Mouse (Mus musculus) adrenal gland, postnatal 4 days (tissue): ENCODE data around the gene Nfatc2ip. TPM values are rescaled to one million over a fixed set of nuclear protein-coding genes. Genes with fewer than 3 reads are reported as not detected.
"Not testable (repeated sequence)": the region's sequence is repeated elsewhere in the genome, so short reads cannot be mapped to it uniquely, and the experiment has no call there.

Experiments used
- DNase-seq, 2 experiments: peaks; one replicate each; pipeline ENCODE4 v3.0.0; 2021 to 2022; ENCODE audit warnings: low spot score in 2 of 2, mixed read lengths in 2 of 2
- total RNA-seq, 2 experiments: library from RNA; stranded (reverse); gene quantifications; 2 replicates each; pipeline ENCODE4 v1.2.3; 2021

Nfatc2ip gene
- total RNA-seq, 2 experiments from 2014 or later, result 5.8 to 7.6 TPM

- no peak for DNase-seq
These were observed 14.5 kb upstream of the Nfatc2ip start for GRCm38 (mm10) chr7:126411061-126411460.

- no peak for DNase-seq
These were observed 12.1 kb upstream of the Nfatc2ip start for GRCm38 (mm10) chr7:126408686-126409085.

- not testable (repeated sequence) for DNase-seq
These were observed 6.0 kb upstream of the Nfatc2ip start for GRCm38 (mm10) chr7:126402518-126402917.

- peak; percentile 50 to 69 for DNase-seq
These were observed 3.0 kb upstream of the Nfatc2ip start for GRCm38 (mm10) chr7:126399548-126399947.

GRCm38 (mm10) chr7:126397822-126398221, 1.3 kb upstream of the Nfatc2ip start:
- DNase-seq, result no peak

GRCm38 (mm10) chr7:126397221-126397620, 684 bp upstream of the Nfatc2ip start:
- no peak for DNase-seq

GRCm38 (mm10) chr7:126392086-126392884, 4.3 kb downstream of the Nfatc2ip start:
- DNase-seq, result not testable (repeated sequence)

- no peak for DNase-seq
These were observed 8.4 kb downstream of the Nfatc2ip start for GRCm38 (mm10) chr7:126388185-126388584.

GRCm38 (mm10) chr7:126383565-126383964, 13.0 kb downstream of the Nfatc2ip start:
- no peak for DNase-seq

- peak; percentile 78 to 90 for DNase-seq
These were observed 19.0 kb downstream of the Nfatc2ip start, which contains the start of gene Spns1 for GRCm38 (mm10) chr7:126377278-126378158. TSS of gene Spns1 (minus strand) at chr7:126377450.

GRCm38 (mm10) chr7:126376903-126377277, 19.6 kb downstream of the Nfatc2ip start:
- DNase-seq, result no peak

GRCm38 (mm10) chr7:126375012-126375411, 21.5 kb downstream of the Nfatc2ip start:
- DNase-seq, result no peak

- DNase-seq, result no peak
These were observed 22.0 kb downstream of the Nfatc2ip start for GRCm38 (mm10) chr7:126374526-126374925.

GRCm38 (mm10) chr7:126373007-126373406, 23.5 kb downstream of the Nfatc2ip start:
- no peak for DNase-seq

- DNase-seq, result no peak
These were observed 27.1 kb downstream of the Nfatc2ip start, which contains the start of gene Lat for GRCm38 (mm10) chr7:126369393-126369792. TSS of gene Lat (minus strand) at chr7:126369570.

- no peak for DNase-seq
These were observed 28.2 kb downstream of the Nfatc2ip start for GRCm38 (mm10) chr7:126368367-126368766.

- no peak for DNase-seq
These were observed 28.9 kb downstream of the Nfatc2ip start for GRCm38 (mm10) chr7:126367636-126368035.

GRCm38 (mm10) chr7:126363038-126363437, 33.5 kb downstream of the Nfatc2ip start:
- DNase-seq, result no peak

GRCm38 (mm10) chr7:126359049-126359448, 37.5 kb downstream of the Nfatc2ip start:
- DNase-seq, result no peak

GRCm38 (mm10) chr7:126358413-126358812, 38.1 kb downstream of the Nfatc2ip start:
- no peak for DNase-seq

GRCm38 (mm10) chr7:126357838-126358237, 38.7 kb downstream of the Nfatc2ip start:
- no peak for DNase-seq
